Mouse (Mus musculus) small intestine, adult 10 weeks (tissue): ENCODE results near the gene Zfand5. TPM values are rescaled to one million over a fixed set of nuclear protein-coding genes. Genes with fewer than 3 reads are reported as not detected.

Experiments
- polyA plus RNA-seq: library from polyadenylated mRNA; stranded (reverse); fragments of 350-450 nt; fragmentation: Illumina TruSeq; extraction: RNeasy Lipid Tissue Mini Kit (QIAGEN cat#74804); gene quantifications from one replicate; pipeline ENCODE4 v1.2.3, GENCODE M21; 2014; ENCODE audit warnings: low replicate concordance

Zfand5 gene
- 292 TPM for polyA plus RNA-seq

DNA sequence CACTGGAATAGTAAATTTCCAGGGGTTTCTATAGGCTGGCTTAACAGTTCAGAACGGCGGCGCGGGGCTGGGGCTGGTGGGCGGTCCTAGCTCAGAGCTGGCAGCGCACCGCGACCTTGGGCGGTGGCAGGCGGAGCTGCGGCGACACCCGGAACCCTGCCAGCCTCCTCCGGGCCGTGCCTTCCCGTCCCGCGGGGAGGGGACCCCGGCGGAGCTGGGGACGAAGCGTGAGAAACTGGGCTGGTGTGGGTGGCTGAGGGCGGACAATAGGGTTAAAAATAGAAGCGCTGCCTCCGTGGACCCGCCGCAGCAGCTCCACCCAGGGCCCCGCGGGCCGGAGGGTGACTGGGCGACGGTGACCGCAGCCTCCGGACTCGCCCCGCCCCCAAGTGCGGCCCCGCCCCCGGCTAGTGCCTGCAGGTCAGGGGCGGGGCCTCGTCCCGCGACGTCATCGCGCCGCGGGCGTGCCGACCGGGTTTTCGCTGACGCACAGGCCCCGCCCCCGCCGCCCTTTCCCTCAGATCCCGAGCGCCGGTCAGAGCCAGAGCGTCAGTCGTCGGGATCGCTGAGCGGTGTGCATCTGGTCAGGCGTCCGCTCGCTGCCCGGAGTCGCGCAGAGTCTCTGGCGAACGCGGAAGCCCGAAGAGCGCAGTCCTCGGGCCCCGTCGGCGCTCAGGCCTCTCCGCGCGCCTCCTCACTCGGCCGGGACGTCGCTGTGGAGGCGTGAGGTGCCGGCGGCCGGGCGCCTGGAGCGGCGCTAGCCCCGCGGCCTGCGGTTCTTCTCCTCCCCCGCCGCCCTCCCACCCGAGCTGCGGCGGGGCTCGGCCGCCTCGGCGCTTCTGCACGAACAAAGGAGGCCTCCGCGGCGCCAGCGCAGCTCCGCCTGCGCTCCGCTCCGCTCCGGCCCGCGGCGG, at the start of gene Zfand5:
TSS of gene Zfand5 (plus strand) at position 538 of the 914 bp plus-strand sequence.

Other genes with a start within 250 kb of the Zfand5 start
- gene Gda, start 201.2 kb downstream of the Zfand5 start, polyA plus RNA-seq: 2,167 TPM